Mouse (Mus musculus) spleen, postnatal 10 days (tissue): ENCODE results near the gene Fbln5.

Source experiments
- DNase-seq, 2 experiments: peaks; one replicate each; pipeline ENCODE4 v3.0.0; 2021 to 2022; ENCODE audit warnings: low spot score in 2 of 2

Fbln5 gene

GRCm38 (mm10) chr12:101810515-101810914 is 8.3 kb downstream of the Fbln5 start:
- no peak for DNase-seq

- no peak for DNase-seq
Measured at GRCm38 (mm10) chr12:101807400-101807799, 11.5 kb downstream of the Fbln5 start.

GRCm38 (mm10) chr12:101802445-101802844 is 16.4 kb downstream of the Fbln5 start:
- DNase-seq: no peak

GRCm38 (mm10) chr12:101801744-101802143 is 17.1 kb downstream of the Fbln5 start:
- DNase-seq: no peak

GRCm38 (mm10) chr12:101801051-101801450 is 17.8 kb downstream of the Fbln5 start:
- no peak for DNase-seq

GRCm38 (mm10) chr12:101798189-101798922 is 20.5 kb downstream of the Fbln5 start:
- DNase-seq: no peak

GRCm38 (mm10) chr12:101794458-101794857 is 24.4 kb downstream of the Fbln5 start:
- DNase-seq: no peak

GRCm38 (mm10) chr12:101793221-101793621 is 25.6 kb downstream of the Fbln5 start:
- no peak for DNase-seq

- DNase-seq: no peak
Measured at GRCm38 (mm10) chr12:101792684-101793083, 26.2 kb downstream of the Fbln5 start.

GRCm38 (mm10) chr12:101789767-101790166 is 29.1 kb downstream of the Fbln5 start:
- no peak for DNase-seq

- no peak for DNase-seq
Measured at GRCm38 (mm10) chr12:101789250-101789649, 29.6 kb downstream of the Fbln5 start.

GRCm38 (mm10) chr12:101782787-101783186 is 36.1 kb downstream of the Fbln5 start:
- DNase-seq: no peak

GRCm38 (mm10) chr12:101780915-101781314 is 37.9 kb downstream of the Fbln5 start:
- DNase-seq: no peak

- DNase-seq: no peak
Measured at GRCm38 (mm10) chr12:101777613-101778325, 41.1 kb downstream of the Fbln5 start.

- DNase-seq: no peak
Measured at GRCm38 (mm10) chr12:101776383-101776782, 42.5 kb downstream of the Fbln5 start.

GRCm38 (mm10) chr12:101774116-101774515 is 44.7 kb downstream of the Fbln5 start:
- DNase-seq: no peak

GRCm38 (mm10) chr12:101772962-101773361 is 45.9 kb downstream of the Fbln5 start:
- no peak for DNase-seq

GRCm38 (mm10) chr12:101770283-101771015 is 48.4 kb downstream of the Fbln5 start:
- DNase-seq: no peak

- DNase-seq: no peak
Measured at GRCm38 (mm10) chr12:101767306-101768053, 51.4 kb downstream of the Fbln5 start.

- DNase-seq: no peak
Measured at GRCm38 (mm10) chr12:101766228-101766852, 52.5 kb downstream of the Fbln5 start.

GRCm38 (mm10) chr12:101764870-101765269 is 54.0 kb downstream of the Fbln5 start:
- DNase-seq: no peak
